Mouse (Mus musculus) frontal cortex, postnatal 25 days (tissue): Measurements from ENCODE around the gene Hmgn1.
"Not testable (repeated sequence)": the region's sequence is repeated elsewhere in the genome, so short reads cannot be mapped to it uniquely, and the experiment has no call there.

ENCODE experiments used
- DNase-seq, 2 experiments: peaks; one replicate each; pipeline ENCODE4 v3.0.0; 2022; ENCODE audit warnings: low spot score in 2 of 2

The Hmgn1 gene

DNA sequence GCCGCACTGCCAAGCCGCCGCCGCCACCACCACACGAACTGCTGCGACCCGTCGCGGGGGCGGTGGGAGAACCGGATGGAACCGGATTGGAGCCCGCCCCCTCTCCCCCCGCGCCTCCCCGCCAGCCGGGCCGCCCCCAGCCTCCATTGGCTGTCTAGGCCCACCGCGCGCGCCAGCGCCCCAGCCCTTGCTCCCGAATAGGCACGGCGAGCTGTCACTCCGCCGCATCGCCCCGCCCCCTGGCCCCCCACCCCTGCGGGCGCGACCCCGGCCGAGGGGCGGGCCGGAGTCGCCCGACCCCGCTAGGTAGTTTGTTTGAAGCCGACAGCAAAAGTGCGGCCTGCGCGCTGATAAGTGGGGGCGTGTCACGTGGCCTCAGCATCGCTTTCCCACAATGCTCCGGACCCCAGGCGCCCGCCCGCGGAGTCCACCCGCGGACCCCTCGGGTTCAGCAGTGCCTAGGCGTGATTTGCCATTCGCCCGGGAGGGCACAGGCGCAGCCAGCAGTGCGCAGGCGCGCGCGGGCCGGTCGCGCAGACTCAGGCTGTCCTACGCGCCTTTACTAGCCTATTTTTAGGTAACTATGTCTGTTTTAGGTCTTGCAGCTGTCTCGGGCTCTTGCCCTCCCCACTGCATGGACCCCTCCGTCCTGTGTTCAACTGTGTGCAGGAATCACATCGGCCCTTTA, at the start of gene Hmgn1:
TSS of gene Hmgn1 (minus strand) at position 73 of the 688 bp plus-strand sequence.
- DNase-seq: peak; percentile 90 to 92

- DNase-seq: no peak
Measured at GRCm38 (mm10) chr16:96175399-96175798, 47.9 kb upstream of the Hmgn1 start.

GRCm38 (mm10) chr16:96173648-96174047, 46.1 kb upstream of the Hmgn1 start:
- DNase-seq: no peak

GRCm38 (mm10) chr16:96168837-96169236, 41.3 kb upstream of the Hmgn1 start:
- DNase-seq: no peak

DNA sequence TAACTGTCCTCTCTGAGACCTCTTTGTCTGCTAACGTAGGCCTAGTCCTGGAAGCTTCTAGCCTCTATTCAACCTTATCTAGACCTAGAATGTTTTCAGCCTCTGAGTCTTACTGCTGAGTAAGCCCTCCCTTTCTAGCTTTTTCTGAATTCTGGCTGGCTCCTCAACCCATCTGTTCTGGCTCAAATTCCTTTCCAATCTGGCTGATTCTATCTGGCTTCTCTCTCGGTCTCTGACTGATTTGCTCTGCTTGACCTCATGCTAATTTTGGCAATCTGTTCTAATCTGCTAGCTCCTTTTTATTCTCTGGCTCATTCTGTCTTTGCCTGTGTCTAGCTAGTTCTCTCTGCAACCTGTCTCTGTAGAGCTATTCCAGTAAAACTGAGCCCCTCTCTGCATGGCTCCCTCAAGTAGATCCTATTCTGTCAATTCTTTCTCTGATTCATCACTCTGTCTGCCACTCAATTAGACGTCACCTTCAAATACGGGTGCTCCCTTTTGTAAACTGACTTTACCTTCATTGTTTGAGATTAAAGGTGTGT, 38.3 kb upstream of the Hmgn1 start:
- no peak for DNase-seq

GRCm38 (mm10) chr16:96161336-96161735, 33.8 kb upstream of the Hmgn1 start:
- DNase-seq: no peak

DNA sequence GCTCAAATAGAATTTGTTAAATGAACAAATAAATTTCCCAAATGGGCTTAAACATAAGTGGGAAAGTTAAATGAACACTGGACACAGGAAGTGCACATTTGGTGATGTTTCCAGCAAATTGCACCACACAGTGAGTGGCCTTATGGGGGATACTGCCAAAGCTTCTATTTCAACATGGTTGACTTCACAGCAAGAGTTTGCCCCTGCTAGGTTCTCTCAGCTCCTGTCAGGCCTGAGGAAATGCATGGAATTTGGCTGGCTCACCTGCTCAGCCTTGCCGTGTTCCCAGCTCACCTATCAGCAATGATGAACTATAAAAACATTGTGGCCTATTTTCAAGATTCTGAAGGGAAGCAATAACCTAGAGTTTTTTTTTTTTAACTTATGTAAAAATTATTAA, 33.4 kb upstream of the Hmgn1 start:
- no peak for DNase-seq

GRCm38 (mm10) chr16:96159794-96160346, 32.3 kb upstream of the Hmgn1 start:
- DNase-seq: no peak

DNA sequence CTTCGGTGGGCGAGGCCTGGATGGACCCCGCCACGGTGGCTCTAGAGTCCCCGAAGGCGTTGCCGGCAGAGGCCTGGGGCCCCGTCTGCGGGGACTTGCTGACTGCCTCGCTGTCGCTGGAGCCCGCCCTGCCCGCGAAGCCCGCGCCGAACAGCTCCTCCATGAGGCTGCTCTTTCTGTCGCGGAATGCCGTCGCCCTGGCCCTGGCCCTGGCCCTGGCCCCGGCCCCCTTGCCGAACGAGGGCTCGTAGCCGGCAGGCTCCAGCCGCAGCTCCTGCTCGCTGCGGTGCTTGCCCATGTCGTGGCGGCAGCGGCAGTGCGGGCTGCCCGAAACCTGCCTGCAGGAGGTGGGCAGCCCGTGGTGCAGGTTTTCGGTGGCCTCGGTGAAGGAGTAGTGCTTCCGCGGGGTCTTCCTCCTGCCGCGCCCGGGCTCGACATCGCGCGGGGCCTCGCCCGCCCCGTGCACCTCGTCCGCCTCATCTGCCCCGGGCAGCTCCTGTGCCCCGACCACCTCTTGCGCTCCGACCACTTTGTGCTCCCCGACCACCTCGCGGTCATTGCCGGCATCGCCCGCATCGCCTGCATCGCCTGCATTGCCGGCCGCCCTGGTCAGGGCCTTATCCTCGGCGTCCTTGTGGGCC, 31.7 kb upstream of the Hmgn1 start:
- DNase-seq: peak in 1 of 2 experiments; percentile 19

DNA sequence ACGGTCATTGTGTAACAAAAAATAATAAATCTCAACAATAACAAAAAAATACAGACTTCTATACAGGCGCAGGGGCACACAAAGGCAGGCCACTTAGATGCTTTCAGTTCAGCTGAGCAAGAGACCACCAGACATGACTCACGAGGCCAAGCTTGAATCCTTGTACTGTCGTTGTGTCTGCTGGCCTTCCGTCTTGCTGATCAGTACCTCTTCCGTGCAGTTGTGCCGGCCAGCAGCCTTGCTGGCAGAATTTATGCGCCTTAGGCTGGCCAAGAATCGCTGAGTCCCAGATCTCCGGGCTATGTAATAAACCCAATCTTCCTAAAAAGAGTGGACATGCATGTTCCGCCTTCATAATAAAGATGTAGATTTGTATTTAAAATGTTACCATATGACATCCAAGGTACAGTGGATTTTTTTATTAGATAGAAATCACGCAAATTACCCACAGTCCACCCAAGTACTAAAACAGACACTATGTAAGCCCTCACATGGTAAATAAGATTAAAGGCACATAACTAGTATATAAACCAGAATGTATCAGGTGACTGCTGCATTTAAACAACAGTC, 31.1 kb upstream of the Hmgn1 start:
- DNase-seq: no peak

- peak in 1 of 2 experiments; percentile 50 for DNase-seq
Measured at GRCm38 (mm10) chr16:96157171-96157570, 29.6 kb upstream of the Hmgn1 start.

GRCm38 (mm10) chr16:96156019-96156418, 28.5 kb upstream of the Hmgn1 start:
- DNase-seq: peak; percentile 18 to 42

GRCm38 (mm10) chr16:96154476-96154875, 26.9 kb upstream of the Hmgn1 start:
- no peak for DNase-seq

GRCm38 (mm10) chr16:96151551-96151950, 24.0 kb upstream of the Hmgn1 start:
- peak; percentile 37 to 44 for DNase-seq

DNA sequence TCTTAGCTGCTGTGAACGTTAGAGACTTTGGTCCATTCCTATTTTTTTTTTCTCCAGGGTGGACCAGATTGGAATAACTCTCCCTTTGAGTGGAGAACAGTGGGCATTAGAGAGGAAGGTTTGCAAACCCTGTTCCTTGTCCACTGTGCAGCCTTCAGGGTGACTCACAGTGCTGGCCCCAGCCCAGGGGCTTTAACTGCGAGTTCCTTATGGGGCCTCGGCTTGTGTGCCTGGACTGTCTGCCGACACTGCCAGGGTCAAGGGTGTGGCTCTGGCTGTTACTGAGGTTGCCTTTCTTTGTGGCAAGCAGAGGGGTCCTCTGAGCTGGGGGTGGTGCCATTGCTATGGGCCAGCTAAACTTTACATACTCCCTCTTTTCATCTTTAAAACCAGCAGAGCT, 23.5 kb upstream of the Hmgn1 start:
- DNase-seq: no peak

GRCm38 (mm10) chr16:96149311-96149710, 21.8 kb upstream of the Hmgn1 start:
- no peak for DNase-seq

- DNase-seq: no peak
Measured at GRCm38 (mm10) chr16:96148834-96149233, 21.3 kb upstream of the Hmgn1 start.

GRCm38 (mm10) chr16:96145814-96146213, 18.3 kb upstream of the Hmgn1 start:
- DNase-seq: no peak

- DNase-seq: peak; percentile 98 to 100
Measured at GRCm38 (mm10) chr16:96145110-96145800, 17.7 kb upstream of the Hmgn1 start, which contains the start of gene Wrb. Gene Wrb (plus strand): TSS chr16:96145407.

- not testable (repeated sequence) for DNase-seq
Measured at GRCm38 (mm10) chr16:96144748-96145109, 17.2 kb upstream of the Hmgn1 start.

DNA sequence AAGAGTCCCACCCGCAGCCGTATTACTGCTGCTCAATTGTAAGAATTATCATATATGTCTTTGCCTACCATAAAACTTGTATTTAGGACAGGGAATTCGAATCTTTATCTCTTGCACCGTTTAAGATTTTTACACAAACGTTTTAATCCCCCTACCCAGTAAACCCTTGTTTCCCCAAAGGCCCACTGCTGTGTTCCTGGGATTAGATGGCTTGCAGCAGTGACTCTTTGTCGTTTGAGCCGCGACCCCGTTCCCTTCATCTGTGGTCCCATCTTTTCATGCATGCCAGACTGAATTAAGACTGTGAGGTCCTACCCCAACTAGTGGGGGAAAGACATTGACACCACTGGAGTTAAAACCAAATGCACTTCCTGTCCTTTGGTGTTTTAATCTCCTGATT, 937 bp upstream of the Hmgn1 start:
- no peak for DNase-seq

- DNase-seq: no peak
Measured at GRCm38 (mm10) chr16:96127288-96127656, 257 bp downstream of the Hmgn1 start.
